Mouse (Mus musculus) spleen, postnatal 36 days (tissue): ENCODE results near the gene Mmp20.

Source experiments
- DNase-seq, 2 experiments: peaks; one replicate each; pipeline ENCODE4 v3.0.0; 2022; ENCODE audit warnings: low spot score in 2 of 2, mixed read lengths in 1 of 2

Mmp20 gene

DNA sequence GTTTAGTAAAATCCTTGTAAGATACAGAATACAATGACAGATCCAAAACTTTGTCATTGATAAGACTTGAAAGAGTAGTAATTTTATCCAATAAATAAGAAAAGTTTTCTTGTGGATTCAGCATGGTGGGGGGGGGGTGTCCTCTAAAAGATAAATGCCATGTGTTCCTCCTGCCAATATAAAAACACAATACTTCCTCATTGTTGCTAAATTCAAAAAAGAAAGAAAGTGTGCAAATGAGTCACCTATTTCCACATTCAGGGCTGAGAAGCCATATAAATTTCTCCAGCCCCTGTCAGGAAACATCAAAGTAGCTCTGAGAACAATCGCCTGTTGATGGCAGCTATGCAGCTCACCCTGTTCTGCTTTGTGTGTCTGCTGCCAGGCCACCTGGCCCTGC lies 63.8 kb downstream of the Mmp20 start, which contains the start of gene Mmp7:
Gene Mmp7 (plus strand): TSS at position 301 of the 400 bp plus-strand sequence.
- no peak for DNase-seq

DNA sequence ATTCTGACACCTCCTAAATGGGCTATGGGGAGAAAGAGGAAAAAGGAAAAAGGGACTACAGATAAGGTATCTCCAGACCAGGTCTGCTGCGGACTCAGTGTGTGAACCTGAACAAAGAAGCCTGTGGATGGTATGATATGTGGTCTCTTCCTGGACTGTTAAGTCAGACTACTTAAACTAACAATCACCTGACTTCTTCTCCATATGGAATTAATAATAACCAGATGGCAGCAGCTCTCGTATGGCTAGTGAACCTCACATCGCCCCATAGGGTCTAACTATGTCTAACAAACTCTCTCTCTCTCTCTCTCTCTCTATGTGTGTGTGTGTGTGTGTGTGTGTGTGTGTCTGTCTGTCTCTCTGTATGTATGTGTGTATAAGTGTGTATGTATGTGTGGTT lies 65.9 kb downstream of the Mmp20 start:
- no peak for DNase-seq

DNA sequence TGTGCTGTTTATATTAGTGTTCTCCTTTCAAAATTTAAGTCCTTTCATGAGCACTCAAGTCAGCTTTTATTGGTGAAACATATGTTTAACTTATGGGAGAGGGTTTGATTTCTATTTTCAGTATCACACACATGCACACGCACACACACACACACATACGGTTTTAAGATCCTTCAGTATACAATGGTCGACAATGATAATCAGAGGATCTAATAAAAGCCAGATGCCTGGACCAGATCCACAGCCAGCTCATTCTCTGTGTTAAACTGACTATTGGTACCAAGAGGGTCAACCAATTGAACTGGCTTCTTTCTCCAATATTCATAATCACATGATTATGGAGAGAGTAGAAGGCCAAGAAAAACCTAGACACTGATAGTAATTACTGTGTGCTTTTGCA lies 67.6 kb downstream of the Mmp20 start:
- no peak for DNase-seq

DNA sequence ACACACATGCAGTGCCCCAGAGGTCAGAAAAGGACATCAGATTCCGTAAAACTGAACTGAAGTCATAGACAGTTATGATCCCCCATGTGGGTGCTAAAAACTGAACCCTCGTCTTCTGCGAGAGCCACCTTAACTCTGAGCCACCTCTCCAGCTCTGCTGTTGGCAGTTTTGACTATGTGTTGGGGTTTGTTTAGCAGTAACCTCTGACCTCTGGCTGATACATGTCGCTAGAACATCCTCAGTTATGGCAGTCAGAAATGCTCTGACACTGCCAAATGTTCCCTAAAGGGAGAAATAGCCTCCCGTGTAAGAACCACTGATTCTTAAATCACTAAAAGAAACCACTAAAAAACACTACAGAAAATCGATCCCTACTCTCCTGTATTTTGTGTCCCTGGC lies 80.7 kb downstream of the Mmp20 start:
- DNase-seq, result no peak

DNA sequence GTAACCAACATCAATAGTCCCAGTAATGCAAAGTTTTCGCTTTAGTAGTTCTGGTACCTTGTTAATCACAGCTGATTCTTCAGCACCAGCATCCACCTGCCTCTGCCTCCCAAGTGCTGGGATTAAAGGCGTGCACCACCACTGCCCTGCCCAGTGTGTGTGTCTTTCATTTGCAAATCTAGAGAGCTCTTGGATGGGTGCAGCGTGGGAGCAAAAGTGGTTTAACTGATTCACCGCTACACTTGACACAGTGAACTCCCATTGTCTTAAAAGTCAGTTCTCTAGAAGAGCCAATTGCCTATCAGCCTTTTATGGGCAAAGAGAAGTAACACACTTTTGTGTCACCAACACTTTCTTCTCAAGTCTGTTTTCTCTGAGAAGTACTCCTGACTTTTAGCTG lies 83.2 kb downstream of the Mmp20 start:
- DNase-seq, result no peak

DNA sequence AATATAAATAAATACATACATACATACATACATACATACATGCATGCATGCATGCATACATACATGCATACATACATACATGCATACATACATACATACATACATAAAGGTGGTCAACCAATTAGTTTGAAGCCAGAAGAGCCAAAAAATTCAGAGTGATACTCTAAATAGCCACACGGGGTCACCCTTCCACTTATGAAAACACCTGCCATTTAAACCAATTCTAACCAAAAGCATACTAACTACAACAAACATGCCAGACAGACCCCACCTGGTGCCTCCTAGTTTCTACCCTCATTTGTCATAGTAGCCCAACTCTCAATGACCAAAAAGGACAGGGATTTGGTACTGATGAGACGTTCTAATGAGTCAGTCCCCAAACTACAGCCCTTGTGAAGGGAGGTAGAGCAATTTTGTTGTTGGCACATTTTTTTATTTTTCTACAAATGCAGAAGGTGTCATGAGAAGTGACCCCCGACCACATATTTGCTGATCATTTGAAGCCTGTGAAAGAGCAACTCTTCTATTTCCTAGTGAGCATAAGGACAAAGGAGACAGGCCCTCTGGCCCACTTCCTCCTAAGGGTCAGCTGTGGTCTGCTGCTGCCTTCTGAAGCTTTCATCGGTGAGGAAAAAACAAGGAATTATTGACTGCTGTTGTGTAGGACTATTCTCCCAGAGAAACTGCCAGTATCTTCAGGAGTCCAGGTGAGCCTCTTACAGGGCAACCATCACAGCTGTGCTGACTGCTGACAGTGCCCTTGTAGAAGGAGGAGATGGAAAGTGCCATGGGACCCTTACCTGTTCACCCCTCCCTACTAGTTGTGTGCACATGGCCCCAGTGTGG lies 86.3 kb downstream of the Mmp20 start:
- DNase-seq, result peak; percentile 45 to 63

DNA sequence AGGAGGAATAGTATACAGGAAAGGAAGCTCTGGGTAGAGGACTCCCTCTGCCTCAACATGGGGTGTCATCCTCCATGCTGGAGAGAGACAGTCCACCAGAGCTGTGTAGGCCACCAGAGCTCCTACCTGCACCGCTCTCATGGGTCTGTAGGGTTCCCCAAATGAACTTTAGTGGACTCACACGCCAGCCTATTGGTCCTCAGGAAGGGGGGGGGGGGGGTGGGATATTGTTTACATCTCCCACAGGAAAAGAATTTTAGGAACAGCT lies 86.8 kb downstream of the Mmp20 start:
- no peak for DNase-seq

DNA sequence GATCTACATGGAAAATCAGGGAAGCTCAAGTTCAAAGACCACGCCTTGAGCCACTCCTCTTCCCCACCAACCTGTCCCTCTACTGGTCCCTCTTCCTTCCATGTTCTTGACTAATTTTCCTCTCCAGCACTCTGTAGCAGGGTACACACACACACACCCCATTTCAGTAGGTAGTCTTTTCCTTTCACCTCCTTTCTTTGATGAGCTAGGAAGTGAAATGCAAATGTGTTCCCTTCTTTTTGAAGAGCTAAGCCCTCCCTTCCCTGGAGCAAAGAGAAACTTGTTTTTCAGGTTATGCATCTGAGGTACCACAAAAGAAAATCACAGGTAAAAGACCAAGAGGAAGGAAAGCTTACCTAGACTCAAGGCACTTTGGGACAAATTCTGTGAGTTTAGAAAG lies 93.5 kb downstream of the Mmp20 start:
- DNase-seq, result no peak
